Mouse (Mus musculus) C2C12 (cell line): ENCODE measurements at regions not wholly inside any gene's neighbourhood (a gene's known extent, or its start where the extent isn't known, plus 50 kb on each side); places are given as distances from the start of the nearest gene placed in this dataset.

Experiments used
- H3K27me3 ChIP-seq: one replicate; pipeline ENCODE4 v1.6.1; 2011; ENCODE audit not compliant: control insufficient read depth, insufficient read depth, insufficient read length
- H3K36me3 ChIP-seq: one replicate; pipeline ENCODE4 v1.6.1; 2011; ENCODE audit not compliant: control insufficient read depth, insufficient read depth
- H3K4me3 ChIP-seq: one replicate; pipeline ENCODE4 v1.5.1; 2011; ENCODE audit warnings: mild to moderate bottlenecking, control low read depth; ENCODE audit not compliant: poor library complexity, insufficient read depth, severe bottlenecking
- H3K79me2 ChIP-seq: one replicate; pipeline ENCODE4 v1.6.1; 2011; ENCODE audit not compliant: control insufficient read depth, insufficient read depth
- H3K79me3 ChIP-seq: one replicate; pipeline ENCODE4 v1.6.1; 2011; ENCODE audit warnings: low read depth, control low read depth
- H3ac ChIP-seq: one replicate; pipeline ENCODE3; 2011; ENCODE audit warnings: low read depth; ENCODE audit not compliant: control insufficient read depth, insufficient read length
- CEBPB ChIP-seq: IDR thresholded peaks from one replicate; pipeline ENCODE4 v1.6.1; 2011; ENCODE audit warnings: low read depth, mild to moderate bottlenecking, control low read depth, moderate library complexity
- CTCF ChIP-seq: IDR thresholded peaks from one replicate; pipeline ENCODE4 v1.5.1; 2011; ENCODE audit not compliant: control insufficient read depth, insufficient read depth, insufficient read length
- FOSL1 ChIP-seq: IDR thresholded peaks from one replicate; pipeline ENCODE4 v1.8.0; 2011; ENCODE audit warnings: mild to moderate bottlenecking, low read length; ENCODE audit not compliant: poor library complexity, insufficient read depth, severe bottlenecking
- MAX ChIP-seq: IDR thresholded peaks from one replicate; pipeline ENCODE4 v1.6.1; 2011; ENCODE audit warnings: mild to moderate bottlenecking, control low read depth
- MYOD1 ChIP-seq: IDR thresholded peaks from one replicate; pipeline ENCODE4 v1.6.1; 2011; ENCODE audit warnings: low read depth; ENCODE audit not compliant: control insufficient read depth, insufficient read length
- MYOG ChIP-seq: IDR thresholded peaks from one replicate; pipeline ENCODE4 v1.6.1; 2011; ENCODE audit not compliant: control insufficient read depth, insufficient read length; ENCODE audit errors: extremely low read depth
- USF1 ChIP-seq: IDR thresholded peaks from one replicate; pipeline ENCODE4 v1.6.1; 2011; ENCODE audit warnings: low read depth, mild to moderate bottlenecking, control low read depth, moderate library complexity

DNA sequence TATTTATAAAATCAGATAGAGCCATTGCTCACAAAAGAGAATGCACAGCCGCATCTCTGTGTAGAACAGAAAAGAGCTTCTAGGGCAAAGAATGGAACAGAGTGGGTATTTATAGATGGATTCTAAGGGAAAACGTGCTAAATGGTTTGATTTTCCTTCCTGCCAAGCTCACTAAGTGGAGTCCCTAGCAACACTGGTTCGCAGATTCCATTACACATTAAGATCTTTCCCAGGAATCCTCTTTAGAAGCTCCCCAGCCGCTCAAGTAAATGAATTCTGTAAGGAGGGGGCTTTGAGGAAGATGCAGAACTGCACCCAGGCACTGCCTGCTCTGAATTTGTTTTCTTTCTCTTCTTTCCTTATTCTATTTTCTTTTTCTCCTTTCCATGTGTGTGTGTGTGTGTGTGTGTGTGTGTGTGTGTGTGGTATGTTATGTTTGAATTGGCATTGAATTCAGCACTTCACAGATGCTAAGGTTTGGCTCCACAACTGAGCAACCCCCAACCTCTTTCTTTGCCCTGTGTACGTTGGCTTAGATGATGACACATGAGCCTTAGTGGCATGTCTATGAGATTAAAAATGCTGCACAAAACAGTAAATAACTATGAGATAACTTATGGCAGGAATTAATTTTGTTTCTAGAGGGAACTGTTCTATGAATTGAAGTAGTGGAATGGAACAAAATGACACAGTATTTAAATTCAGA, 450.5 kb downstream of the Arl4a start:
- H3ac ChIP-seq = no peak overlapping the region
- no peaks in the 10 kb centered on the region for H3K79me2 ChIP-seq
- H3K27me3 ChIP-seq = no peaks in the 10 kb centered on the region
- no peak overlapping the region for H3K4me3 ChIP-seq
- H3K36me3 ChIP-seq = no peaks in the 10 kb centered on the region
- no peaks in the 10 kb centered on the region for H3K79me3 ChIP-seq
- TF ChIP-seq MAX (no peak), FOSL1 (no peak), MYOG (no peak), CEBPB (no peak), CTCF (no peak), MYOD1 (no peak), USF1 (no peak)

DNA sequence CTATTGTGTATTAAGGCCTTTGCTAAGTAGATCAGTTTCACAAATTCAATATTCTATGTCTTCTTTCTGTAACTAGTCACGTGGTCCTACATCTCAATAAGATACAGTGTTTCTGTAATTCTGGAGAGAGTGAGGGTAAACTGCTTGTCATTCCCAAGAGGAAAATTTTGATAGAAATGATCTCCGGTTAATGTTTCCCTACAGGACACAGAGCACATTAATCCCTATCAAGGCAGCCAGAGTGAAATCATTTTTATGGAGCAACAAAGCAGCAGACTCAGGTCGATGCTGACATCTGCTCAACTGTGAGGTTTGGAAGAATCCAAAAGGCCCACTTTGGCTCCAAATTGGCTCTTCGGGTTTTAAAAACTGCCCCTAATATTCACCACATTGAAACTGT, 451.7 kb downstream of the Arl4a start:
- H3K79me3 ChIP-seq = no peaks in the 10 kb centered on the region

DNA sequence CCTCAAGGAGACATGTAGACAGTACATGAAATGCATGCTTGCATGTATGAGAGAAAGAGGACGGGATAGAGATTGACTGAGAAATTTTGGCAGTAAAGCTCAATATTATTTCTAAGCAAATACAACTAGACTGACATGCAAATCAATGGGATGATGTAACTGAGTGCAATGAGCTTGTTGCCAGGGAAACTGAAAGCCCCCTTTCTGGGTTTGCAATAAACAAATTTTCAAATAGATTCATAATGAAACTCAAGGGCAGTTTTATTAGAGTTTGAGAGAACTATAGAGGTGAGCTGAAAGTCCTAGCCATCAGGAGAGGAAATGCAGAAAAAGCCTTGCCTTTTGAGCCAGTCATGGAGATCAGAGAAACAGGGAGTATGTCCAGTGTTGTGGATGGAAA, 460.2 kb downstream of the Arl4a start:
- Histone ChIP-seq H3K4me3 (no peak overlapping the region), H3K79me3 (no peaks in the 10 kb centered on the region), H3K27me3 (no peaks in the 10 kb centered on the region), H3K79me2 (no peaks in the 10 kb centered on the region), H3K36me3 (no peaks in the 10 kb centered on the region), H3ac (no peak overlapping the region)
- TF ChIP-seq FOSL1 = no peak
- TF ChIP-seq CTCF = no peak
- TF ChIP-seq MAX = no peak
- TF ChIP-seq CEBPB = no peak
- TF ChIP-seq MYOG = no peak
- TF ChIP-seq USF1 = no peak
- no peak for TF ChIP-seq MYOD1

More for the DNA sequence above, 451.7 kb downstream of the Arl4a start:
- TF ChIP-seq MYOD1 (no peak), MYOG (no peak), FOSL1 (no peak), USF1 (no peak), CTCF (no peak)
- Histone ChIP-seq H3ac (no peak overlapping the region), H3K27me3 (no peaks in the 10 kb centered on the region), H3K4me3 (no peak overlapping the region), H3K36me3 (no peaks in the 10 kb centered on the region), H3K79me2 (no peaks in the 10 kb centered on the region)

DNA sequence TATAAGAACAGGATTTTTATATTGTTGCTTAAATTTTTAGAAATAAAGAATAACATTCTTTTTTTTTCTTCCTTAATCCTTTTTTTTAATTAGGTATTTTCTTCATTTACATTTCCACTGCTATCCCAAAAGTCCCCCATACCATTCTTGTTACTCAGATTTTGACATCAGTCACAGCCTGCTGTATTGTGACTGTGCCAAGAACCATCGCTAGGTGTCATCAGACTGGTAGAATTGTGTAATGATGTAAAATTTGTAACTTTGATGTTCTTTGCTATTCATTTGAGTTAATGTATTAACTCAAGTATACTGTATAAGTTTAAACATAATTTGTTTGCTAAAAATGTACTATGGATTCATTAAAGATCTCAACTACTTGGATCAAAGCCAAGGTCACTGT, 465.0 kb downstream of the Arl4a start:
- Histone ChIP-seq H3K79me3 (no peaks in the 10 kb centered on the region), H3K4me3 (no peak overlapping the region), H3K27me3 (no peaks in the 10 kb centered on the region), H3K79me2 (no peaks in the 10 kb centered on the region), H3K36me3 (no peaks in the 10 kb centered on the region), H3ac (no peak overlapping the region)
- no peak for TF ChIP-seq MYOG
- TF ChIP-seq USF1 = no peak
- no peak for TF ChIP-seq CTCF
- no peak for TF ChIP-seq MYOD1
- no peak for TF ChIP-seq MAX
- no peak for TF ChIP-seq CEBPB
- TF ChIP-seq FOSL1 = no peak

DNA sequence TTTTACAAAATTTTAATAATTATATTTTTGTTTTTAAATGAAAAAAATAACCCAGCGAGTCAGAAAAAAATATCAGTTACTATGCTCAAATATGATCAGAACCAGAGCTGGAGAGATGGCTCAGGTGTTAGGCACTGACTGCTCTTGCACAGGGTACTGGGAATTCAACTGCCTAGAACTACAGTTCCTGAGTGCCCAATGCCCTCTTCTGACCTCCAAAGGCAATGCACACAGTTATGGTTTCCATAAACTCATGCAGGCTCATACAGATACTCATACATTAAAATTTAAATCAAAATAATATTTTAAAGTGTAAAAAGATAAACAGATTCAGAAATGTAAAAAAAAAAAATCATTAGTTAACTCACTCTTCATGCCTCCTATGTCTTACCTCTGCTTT, 465.7 kb downstream of the Arl4a start:
- H3K79me2 ChIP-seq = no peaks in the 10 kb centered on the region
- no peak overlapping the region for H3ac ChIP-seq
- H3K79me3 ChIP-seq = no peaks in the 10 kb centered on the region
- no peaks in the 10 kb centered on the region for H3K27me3 ChIP-seq
- H3K4me3 ChIP-seq = no peak overlapping the region
- H3K36me3 ChIP-seq = no peaks in the 10 kb centered on the region
- TF ChIP-seq CEBPB (no peak), MYOG (no peak), MYOD1 (no peak), USF1 (no peak), FOSL1 (no peak), CTCF (no peak), MAX (no peak)
